In the genomic region with DNA sequence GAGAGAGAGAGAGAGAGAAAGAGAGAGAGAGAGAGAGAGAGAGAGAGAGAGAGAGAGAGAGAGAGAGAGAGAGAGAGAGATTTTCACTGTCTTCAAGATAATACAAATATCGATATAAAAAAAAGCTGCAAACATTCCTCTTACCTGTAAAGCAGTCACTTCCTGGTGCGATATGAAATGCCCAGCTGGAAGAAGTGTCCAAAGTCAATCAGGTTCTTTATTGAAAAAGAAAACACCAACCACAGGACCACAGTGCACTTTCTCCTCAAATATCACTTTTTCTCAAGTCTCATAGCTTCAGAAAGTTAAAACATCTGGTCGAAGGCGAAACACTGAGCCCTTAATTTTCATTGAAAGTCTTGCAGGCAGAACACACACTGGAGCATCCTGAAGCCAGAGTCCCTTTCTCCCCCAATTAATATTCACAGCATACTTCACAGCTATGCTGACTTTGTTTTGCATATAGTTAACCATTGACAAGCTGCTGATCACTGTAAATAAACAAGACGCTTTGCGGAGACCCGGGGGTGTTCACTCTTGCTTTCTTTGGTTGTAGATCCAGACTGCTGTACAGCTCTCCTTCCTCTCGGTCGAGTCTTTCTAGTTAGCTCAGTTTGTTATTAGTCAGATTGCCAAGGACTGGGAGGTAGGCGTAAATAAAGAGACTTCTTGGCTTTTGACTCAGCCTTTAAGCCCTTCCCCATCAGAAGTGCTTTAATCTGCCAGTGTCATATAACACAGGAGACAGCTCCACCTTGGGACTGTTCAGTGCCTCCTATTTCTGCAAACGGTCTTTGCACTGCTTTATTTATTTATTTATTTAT, we compare ENCODE assay signal across 9 mouse cellular contexts. TPM values are rescaled to one million over a fixed set of nuclear protein-coding genes. Genes with fewer than 3 reads are reported as not detected.
A peak's percentile ranks its signal among the peaks of the same experiment; 100 is the strongest.
DNase-seq lines count a peak whose midpoint lies in the region; ATAC-seq lines count a peak whose summit lies in the region.
"Had no signal": no experiment of that assay in that cellular context is flagged by ENCODE, and none has a peak within 500 bp of the region (broad histone marks: within the 10 kb centered on the region; RNA-seq: fewer than 3 reads in every experiment).

Gene Slitrk6 (minus strand): TSS at position 666 of the 824 bp plus-strand sequence.

- peak within 1 kb of the TSS; percentile 29 for H3K4me3 ChIP-seq in neural tube, embryonic 13.5 days

- peaks cover 7% of the 10 kb centered on the region; the same call in 1 of the 2 replicates for H3K4me1 ChIP-seq in neural tube, embryonic 13.5 days (replicated peaks)

- peak; percentile 24 to 32 for DNase-seq in urinary bladder, adult 18-20 months (ENCODE audit: low spot score in 2 of 2)
- DNase-seq in urinary bladder, postnatal 25 days (ENCODE audit: low spot score) = no peak
- DNase-seq in forelimb bud, embryonic 11.5 days (ENCODE audit: low read depth, low spot score) = peak; percentile 46
- peak; percentile 3 to 14 for DNase-seq in layer of hippocampus, postnatal 25 days (ENCODE audit: extremely low spot score in 1 of 2, low spot score in 1 of 2)
- DNase-seq in adrenal gland, adult 18-20 months (ENCODE audit: low spot score in 2 of 2) = no peak
- DNase-seq in thymus, postnatal 25 days = no peak
- no peak for DNase-seq in gastrocnemius, postnatal 14 days

- no peak within 1 kb of the TSS for H3K27ac ChIP-seq in neural tube, embryonic 13.5 days (replicated peaks)

- peak within 1 kb of the TSS; percentile 43 for H3K4me2 ChIP-seq in neural tube, embryonic 13.5 days

- peak; percentile 74 for ATAC-seq in neural tube, embryonic 13.5 days (ENCODE audit: low read depth)

- peak within 1 kb of the TSS; percentile 26; the same call in 1 of the 2 replicates for H3K9ac ChIP-seq in neural tube, embryonic 13.5 days

- no peaks in the 10 kb centered on the region for H3K9me3 ChIP-seq in neural tube, embryonic 13.5 days

- no peaks in the 10 kb centered on the region for H3K36me3 ChIP-seq in neural tube, embryonic 13.5 days

- 42% methylated on average over 11 of the region's 11 CpGs for WGBS in neural tube, embryonic 13.5 days

- no peaks in the 10 kb centered on the region for H3K27me3 ChIP-seq in neural tube, embryonic 13.5 days

- intact Hi-C loops in gastrocnemius, postnatal 14 days (cut with DNase I; ENCODE audit: low total_unique reads) = no loop called here

RNA-seq across cellular contexts. Expression of gene Slitrk6, which starts in this region (rescaled TPM):
- 1 to 10 TPM in 1 of 2 experiments, under 1 TPM in 1; 0.70 to 1.0 TPM for total RNA-seq in layer of hippocampus, postnatal 25 days (2021)
- 2.1 and 2.9 TPM in 2 replicates for polyA plus RNA-seq in neural tube, embryonic 13.5 days (2015; fragmentation: Nextera tagmentation; extraction: Ambion mirVana)
- under 1 TPM; 0.23 to 0.45 TPM for total RNA-seq in adrenal gland, adult 18-20 months (2021)
- under 1 TPM; 0.44 to 0.72 TPM for total RNA-seq in gastrocnemius, postnatal 14 days (2021)
- total RNA-seq: liver, adult 2 months had no signal
- polyA plus RNA-seq: liver, adult 2 months had no signal

Comparison
In these comparisons a context has a peak if more than half of its experiments do, and no peak if none do; other contexts are left out.
1. DNase-seq: peak in urinary bladder, adult 18-20 months (2 of 2), forelimb bud, embryonic 11.5 days (single experiment) and layer of hippocampus, postnatal 25 days (2 of 2); none in urinary bladder, postnatal 25 days (single experiment), adrenal gland, adult 18-20 months (0 of 2), thymus, postnatal 25 days (single experiment) and gastrocnemius, postnatal 14 days (single experiment).